Mouse (Mus musculus): ENCODE results near the gene Apbb2. TPM values are rescaled to one million over a fixed set of nuclear protein-coding genes. Genes with fewer than 3 reads are reported as not detected.

Gene Apbb2
- total RNA-seq, 2 experiments from 2014 or later = 69.4 to 79.6 TPM

- no peak for DNase-seq (ENCODE audit: low spot score in 2 of 2)
These were observed 270.2 kb downstream of the Apbb2 start for GRCm38 (mm10) chr5:66348421-66348820.

- DNase-seq (ENCODE audit: low spot score in 2 of 2) = no peak
These were observed 271.8 kb downstream of the Apbb2 start for GRCm38 (mm10) chr5:66346756-66347155.

GRCm38 (mm10) chr5:66345140-66345539, 273.4 kb downstream of the Apbb2 start:
- DNase-seq (ENCODE audit: low spot score in 2 of 2) = no peak

GRCm38 (mm10) chr5:66344182-66344581, 274.4 kb downstream of the Apbb2 start:
- no peak for DNase-seq (ENCODE audit: low spot score in 2 of 2)

GRCm38 (mm10) chr5:66342285-66342684, 276.3 kb downstream of the Apbb2 start:
- no peak for DNase-seq (ENCODE audit: low spot score in 2 of 2)

GRCm38 (mm10) chr5:66341848-66342247, 276.7 kb downstream of the Apbb2 start:
- no peak for DNase-seq (ENCODE audit: low spot score in 2 of 2)

- no peak for DNase-seq (ENCODE audit: low spot score in 2 of 2)
These were observed 278.1 kb downstream of the Apbb2 start for GRCm38 (mm10) chr5:66340356-66341102.

- DNase-seq (ENCODE audit: low spot score in 2 of 2) = no peak
These were observed 280.0 kb downstream of the Apbb2 start for GRCm38 (mm10) chr5:66338583-66338982.

- no peak for DNase-seq (ENCODE audit: low spot score in 2 of 2)
These were observed 280.6 kb downstream of the Apbb2 start for GRCm38 (mm10) chr5:66337969-66338345.

- peak in 1 of 2 experiments; percentile 12 for DNase-seq (ENCODE audit: low spot score in 2 of 2)
These were observed 281.3 kb downstream of the Apbb2 start for GRCm38 (mm10) chr5:66337025-66337968.

GRCm38 (mm10) chr5:66330806-66331205, 287.8 kb downstream of the Apbb2 start:
- DNase-seq (ENCODE audit: low spot score in 2 of 2) = no peak

GRCm38 (mm10) chr5:66328766-66329165, 289.8 kb downstream of the Apbb2 start:
- DNase-seq (ENCODE audit: low spot score in 2 of 2) = no peak

- DNase-seq (ENCODE audit: low spot score in 2 of 2) = no peak
These were observed 290.4 kb downstream of the Apbb2 start for GRCm38 (mm10) chr5:66327949-66328726.

- no peak for DNase-seq (ENCODE audit: low spot score in 2 of 2)
These were observed 292.2 kb downstream of the Apbb2 start for GRCm38 (mm10) chr5:66326395-66326794.

- DNase-seq (ENCODE audit: low spot score in 2 of 2) = no peak
These were observed 295.0 kb downstream of the Apbb2 start for GRCm38 (mm10) chr5:66323603-66324002.

GRCm38 (mm10) chr5:66323131-66323530, 295.5 kb downstream of the Apbb2 start:
- no peak for DNase-seq (ENCODE audit: low spot score in 2 of 2)

- no peak for DNase-seq (ENCODE audit: low spot score in 2 of 2)
These were observed 298.7 kb downstream of the Apbb2 start for GRCm38 (mm10) chr5:66319827-66320404.

- peak; percentile 24 to 35 for DNase-seq (ENCODE audit: low spot score in 2 of 2)
These were observed 299.2 kb downstream of the Apbb2 start for GRCm38 (mm10) chr5:66319341-66319740.

GRCm38 (mm10) chr5:66315791-66316190, 302.8 kb downstream of the Apbb2 start:
- no peak for DNase-seq (ENCODE audit: low spot score in 2 of 2)

- DNase-seq (ENCODE audit: low spot score in 2 of 2) = no peak
These were observed 307.8 kb downstream of the Apbb2 start for GRCm38 (mm10) chr5:66310806-66311205.

GRCm38 (mm10) chr5:66310328-66310727, 308.3 kb downstream of the Apbb2 start:
- no peak for DNase-seq (ENCODE audit: low spot score in 2 of 2)

Data from adrenal gland, postnatal 4 days (tissue).